ENCODE assay signal across 14 mouse cellular contexts in the genomic region with DNA sequence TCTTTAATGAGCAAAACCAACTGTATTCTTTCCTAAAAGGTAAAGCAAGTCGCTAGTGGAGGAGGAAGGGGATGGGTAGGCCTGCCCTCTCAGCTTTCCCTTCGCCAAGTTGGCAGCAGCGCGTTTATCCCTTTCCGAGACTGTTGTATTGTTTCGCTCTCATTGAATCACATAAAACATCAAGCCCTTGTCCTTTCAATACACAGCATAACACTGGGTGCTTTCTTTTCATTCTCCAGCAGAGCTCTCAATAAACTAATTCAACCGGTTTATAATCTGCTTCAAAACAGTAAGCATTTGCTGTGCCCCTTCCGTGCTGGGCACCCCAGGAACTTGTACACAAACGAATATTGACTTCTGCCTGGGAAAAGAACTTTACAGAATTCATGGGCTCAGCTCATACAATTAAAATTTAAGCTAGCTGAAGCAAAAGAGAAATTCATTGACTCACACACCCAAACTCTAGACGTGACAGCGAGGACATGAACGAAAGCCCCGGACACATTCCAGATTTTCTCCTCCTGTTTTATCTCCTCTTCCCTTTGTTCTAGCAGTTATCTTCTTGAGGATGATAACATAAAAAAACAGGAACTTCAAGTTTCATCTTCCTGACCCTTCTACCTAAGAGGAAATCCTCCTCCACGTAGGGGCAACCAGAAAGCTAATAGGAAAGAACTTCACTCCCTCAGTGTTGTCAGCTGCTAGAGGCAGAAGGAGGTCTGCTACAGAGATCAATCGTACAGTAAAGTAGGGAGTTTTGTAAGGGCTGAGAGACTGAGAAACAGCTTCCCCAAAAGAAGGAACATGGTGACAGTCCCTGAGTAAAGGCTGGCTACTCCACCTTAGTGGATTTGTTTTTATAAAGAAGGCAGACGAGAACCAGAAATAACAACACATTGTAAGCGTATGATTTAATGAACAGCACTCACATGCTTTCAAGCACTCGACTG.
A peak's percentile ranks its signal among the peaks of the same experiment; 100 is the strongest.
DNase-seq lines count a peak whose midpoint lies in the region; ATAC-seq and TF ChIP-seq lines count a peak whose summit lies in the region.
"Had no signal": no experiment of that assay in that cellular context is flagged by ENCODE, and none has a peak within 500 bp of the region (broad histone marks: within the 10 kb centered on the region; RNA-seq: fewer than 3 reads in every experiment).

No protein-coding gene starts in this region.

- H3K36me3 ChIP-seq in embryonic facial prominence, embryonic 14.5 days (ENCODE audit: control insufficient read depth, insufficient read depth, low read length), result no peaks in the 10 kb centered on the region
- H3K36me3 ChIP-seq in embryonic facial prominence, embryonic 10.5 days (replicated peaks), result no peaks in the 10 kb centered on the region
- H3K36me3 ChIP-seq in hindbrain, embryonic 15.5 days, result no peaks in the 10 kb centered on the region
- H3K36me3 ChIP-seq in hindbrain, embryonic 14.5 days (replicated peaks; ENCODE audit: control insufficient read depth, insufficient read depth), result no peaks in the 10 kb centered on the region
- H3K36me3 ChIP-seq in hindbrain, postnatal 0 days (ENCODE audit: insufficient read depth, low read length), result no peaks in the 10 kb centered on the region

- H3K27ac ChIP-seq in embryonic facial prominence, embryonic 14.5 days (replicated peaks; ENCODE audit: low read depth, low read length), result no peak overlapping the region
- no peak overlapping the region for H3K27ac ChIP-seq in embryonic facial prominence, embryonic 10.5 days (replicated peaks)
- H3K27ac ChIP-seq in hindbrain, embryonic 15.5 days (replicated peaks), result peak overlapping the region; percentile 64
- H3K27ac ChIP-seq in hindbrain, embryonic 14.5 days, result no peak overlapping the region
- H3K27ac ChIP-seq in hindbrain, postnatal 0 days, result peak overlapping the region; percentile 58; the same call in 1 of the 2 replicates
- H3K27ac ChIP-seq: liver, embryonic 14.5 days had no signal

- no peak overlapping the region for H3K4me2 ChIP-seq in embryonic facial prominence, embryonic 14.5 days (ENCODE audit: low read depth, low read length)
- no peak overlapping the region for H3K4me2 ChIP-seq in hindbrain, embryonic 15.5 days
- no peak overlapping the region for H3K4me2 ChIP-seq in hindbrain, embryonic 14.5 days (replicated peaks)
- peak overlapping the region; percentile 23; the same call in 1 of the 2 replicates for H3K4me2 ChIP-seq in hindbrain, postnatal 0 days (ENCODE audit: low read depth, low read length)

- H3K4me3 ChIP-seq in embryonic facial prominence, embryonic 14.5 days (ENCODE audit: low read depth, low read length), result no peak overlapping the region
- no peak overlapping the region for H3K4me3 ChIP-seq in embryonic facial prominence, embryonic 10.5 days
- H3K4me3 ChIP-seq in hindbrain, embryonic 15.5 days, result no peak overlapping the region
- H3K4me3 ChIP-seq in hindbrain, embryonic 14.5 days (replicated peaks; ENCODE audit: low read length), result no peak overlapping the region
- no peak overlapping the region for H3K4me3 ChIP-seq in hindbrain, postnatal 0 days (ENCODE audit: low read length)
- H3K4me3 ChIP-seq: myocyte had no signal

- H3K27me3 ChIP-seq in embryonic facial prominence, embryonic 14.5 days (replicated peaks; ENCODE audit: control insufficient read depth, insufficient read depth, low read length), result no peaks in the 10 kb centered on the region
- H3K27me3 ChIP-seq in embryonic facial prominence, embryonic 10.5 days (replicated peaks; ENCODE audit: low read depth, poor library complexity, severe bottlenecking), result no peaks in the 10 kb centered on the region
- no peaks in the 10 kb centered on the region for H3K27me3 ChIP-seq in hindbrain, embryonic 15.5 days
- H3K27me3 ChIP-seq in hindbrain, embryonic 14.5 days (ENCODE audit: control insufficient read depth, insufficient read depth, low read length), result no peaks in the 10 kb centered on the region
- H3K27me3 ChIP-seq in hindbrain, postnatal 0 days (ENCODE audit: insufficient read depth, low read length), result no peaks in the 10 kb centered on the region

- WGBS in embryonic facial prominence, embryonic 14.5 days, result 75% methylated on average over 18 of the region's 18 CpGs
- 78% methylated on average over 18 of the region's 18 CpGs for WGBS in embryonic facial prominence, embryonic 10.5 days
- 51% methylated on average over 18 of the region's 18 CpGs for WGBS in hindbrain, embryonic 15.5 days
- 47% methylated on average over 18 of the region's 18 CpGs for WGBS in hindbrain, embryonic 14.5 days
- WGBS in hindbrain, postnatal 0 days, result 47% methylated on average over 18 of the region's 18 CpGs

- no peak for DNase-seq in embryonic facial prominence, embryonic 14.5 days (ENCODE audit: low spot score)
- DNase-seq in embryonic facial prominence, embryonic 10.5 days (ENCODE audit: low spot score), result no peak
- DNase-seq in hindbrain, embryonic 14.5 days (ENCODE audit: low spot score), result no peak
- peak; percentile 22 for DNase-seq in 416B (ENCODE audit: low read depth)
- DNase-seq in hindbrain, postnatal 0 days (ENCODE audit: low spot score), result peak; percentile 43
- no peak for DNase-seq in urinary bladder, postnatal 36 days (ENCODE audit: low spot score in 2 of 2)
- no peak for DNase-seq in lung, postnatal 25 days (ENCODE audit: low spot score)
- DNase-seq: kidney, adult 18-20 months; kidney, postnatal 4 days; lung, postnatal 14 days; thymus, adult 18-20 months had no signal

- H3K9me3 ChIP-seq in embryonic facial prominence, embryonic 14.5 days (ENCODE audit: control insufficient read depth, low read length), result no peaks in the 10 kb centered on the region
- H3K9me3 ChIP-seq in embryonic facial prominence, embryonic 10.5 days, result no peaks in the 10 kb centered on the region
- H3K9me3 ChIP-seq in hindbrain, embryonic 15.5 days, result no peaks in the 10 kb centered on the region
- H3K9me3 ChIP-seq in hindbrain, embryonic 14.5 days (ENCODE audit: control insufficient read depth, low read length), result no peaks in the 10 kb centered on the region
- no peaks in the 10 kb centered on the region for H3K9me3 ChIP-seq in hindbrain, postnatal 0 days (ENCODE audit: low read length)

- ATAC-seq in embryonic facial prominence, embryonic 14.5 days (ENCODE audit: low read depth), result peak; percentile 44; the same call in 1 of the 2 replicates
- no peak for ATAC-seq in hindbrain, embryonic 15.5 days (ENCODE audit: low FRiP score, low read depth)
- ATAC-seq in hindbrain, embryonic 14.5 days (ENCODE audit: low FRiP score), result no peak
- ATAC-seq in hindbrain, postnatal 0 days, result peak; percentile 71; the same call in 1 of the 2 replicates

- TF ChIP-seq CTCF in hindbrain, postnatal 0 days (IDR thresholded peaks at IDR 0.05; ENCODE audit: low read depth), result no peak

- H3K4me1 ChIP-seq in embryonic facial prominence, embryonic 14.5 days (ENCODE audit: control insufficient read depth, insufficient read depth, low read length), result no peaks in the 10 kb centered on the region
- no peaks in the 10 kb centered on the region for H3K4me1 ChIP-seq in embryonic facial prominence, embryonic 10.5 days
- H3K4me1 ChIP-seq in hindbrain, embryonic 15.5 days (replicated peaks), result peaks cover 4% of the 10 kb centered on the region; the same call in 1 of the 2 replicates
- H3K4me1 ChIP-seq in hindbrain, embryonic 14.5 days (replicated peaks; ENCODE audit: control insufficient read depth, insufficient read depth, low read length), result 0 out of 2 replicates have a peak, but pooled peaks cover 4% of the 10 kb centered on the region
- peaks cover 8% of the 10 kb centered on the region; the same call in 1 of the 2 replicates for H3K4me1 ChIP-seq in hindbrain, postnatal 0 days (ENCODE audit: insufficient read depth, low read length)

- H3K9ac ChIP-seq in embryonic facial prominence, embryonic 14.5 days (ENCODE audit: low read depth, low read length), result no peak overlapping the region
- H3K9ac ChIP-seq in hindbrain, embryonic 15.5 days, result no peak overlapping the region
- no peak overlapping the region for H3K9ac ChIP-seq in hindbrain, embryonic 14.5 days
- no peak overlapping the region for H3K9ac ChIP-seq in hindbrain, postnatal 0 days (replicated peaks; ENCODE audit: low read length)
- H3K9ac ChIP-seq: liver, embryonic 14.5 days had no signal

Comparison
In these comparisons a context has a peak if more than half of its experiments do, and no peak if none do; other contexts are left out.
1. ATAC-seq: peak in embryonic facial prominence, embryonic 14.5 days (single experiment) and hindbrain, postnatal 0 days (single experiment); none in hindbrain, embryonic 15.5 days (single experiment) and hindbrain, embryonic 14.5 days (single experiment).
2. DNase-seq: peak in 416B (single experiment) and hindbrain, postnatal 0 days (single experiment); none in embryonic facial prominence, embryonic 14.5 days (single experiment), embryonic facial prominence, embryonic 10.5 days (single experiment), hindbrain, embryonic 14.5 days (single experiment), urinary bladder, postnatal 36 days (0 of 2) and lung, postnatal 25 days (single experiment).
3. H3K27ac ChIP-seq: peak in hindbrain, embryonic 15.5 days (single experiment) and hindbrain, postnatal 0 days (single experiment); none in embryonic facial prominence, embryonic 14.5 days (single experiment), embryonic facial prominence, embryonic 10.5 days (single experiment) and hindbrain, embryonic 14.5 days (single experiment).